Mouse (Mus musculus): ENCODE data around the gene Cdh4. TPM values are rescaled to one million over a fixed set of nuclear protein-coding genes. Genes with fewer than 3 reads are reported as not detected.

The Cdh4 gene
- polyA plus RNA-seq, 1 experiment from 2014 or later, result 8.7 TPM

- no peaks in the 10 kb centered on the region for H3K9me3 ChIP-seq
- H3K27ac ChIP-seq, result 0 out of 2 replicates have a peak overlapping the region, but pooled peaks have one; percentile 16
- no peaks in the 10 kb centered on the region for H3K36me3 ChIP-seq
- WGBS, result 86% methylated on average over 11 of the region's 11 CpGs
- no peak overlapping the region for H3K4me3 ChIP-seq
- no peak for DNase-seq (ENCODE audit: low spot score)
- H3K27me3 ChIP-seq (ENCODE audit: insufficient read depth, poor library complexity, severe bottlenecking), result peaks cover 23% of the 10 kb centered on the region; the same call in 1 of the 2 replicates
- peaks cover 48% of the 10 kb centered on the region for H3K4me1 ChIP-seq (replicated peaks)
Observed at GRCm38 (mm10) chr2:179586436-179586835, 144.2 kb downstream of the Cdh4 start.

- Histone ChIP-seq H3K36me3 (no peaks in the 10 kb centered on the region), H3K27ac (no peak overlapping the region), H3K9me3 (no peaks in the 10 kb centered on the region), H3K4me3 (no peak overlapping the region), H3K4me1 (replicated peaks) (peaks cover 51% of the 10 kb centered on the region), H3K27me3 (ENCODE audit: insufficient read depth, poor library complexity, severe bottlenecking) (peaks cover 23% of the 10 kb centered on the region; the same call in 1 of the 2 replicates)
- DNase-seq (ENCODE audit: low spot score), result no peak
- 85% methylated on average over 2 of the region's 2 CpGs for WGBS
Observed at GRCm38 (mm10) chr2:179587069-179587468, 144.8 kb downstream of the Cdh4 start.

- Histone ChIP-seq H3K36me3 (no peaks in the 10 kb centered on the region), H3K4me3 (no peak overlapping the region), H3K27me3 (ENCODE audit: insufficient read depth, poor library complexity, severe bottlenecking) (peaks cover 29% of the 10 kb centered on the region; the same call in 1 of the 2 replicates), H3K27ac (no peak overlapping the region), H3K9me3 (no peaks in the 10 kb centered on the region), H3K4me1 (replicated peaks) (peaks cover 22% of the 10 kb centered on the region)
- 51% methylated on average over 5 of the region's 5 CpGs for WGBS
- DNase-seq (ENCODE audit: low spot score), result no peak
Observed at GRCm38 (mm10) chr2:179591661-179592060, 149.4 kb downstream of the Cdh4 start.

- 79% methylated on average over 4 of the region's 4 CpGs for WGBS
- Histone ChIP-seq H3K9me3 (no peaks in the 10 kb centered on the region), H3K4me1 (replicated peaks) (peaks cover 42% of the 10 kb centered on the region), H3K27me3 (ENCODE audit: insufficient read depth, poor library complexity, severe bottlenecking) (peaks cover 33% of the 10 kb centered on the region; the same call in 1 of the 2 replicates), H3K36me3 (no peaks in the 10 kb centered on the region), H3K4me3 (no peak overlapping the region), H3K27ac (no peak overlapping the region)
- no peak for DNase-seq (ENCODE audit: low spot score)
Observed at GRCm38 (mm10) chr2:179595013-179595412, 152.8 kb downstream of the Cdh4 start.

GRCm38 (mm10) chr2:179598886-179599285 lies 156.7 kb downstream of the Cdh4 start:
- no peak overlapping the region for H3K4me3 ChIP-seq
- peaks cover 29% of the 10 kb centered on the region for H3K4me1 ChIP-seq (replicated peaks)
- DNase-seq (ENCODE audit: low spot score), result no peak
- peaks cover 15% of the 10 kb centered on the region; the same call in 1 of the 2 replicates for H3K27me3 ChIP-seq (ENCODE audit: insufficient read depth, poor library complexity, severe bottlenecking)
- no peaks in the 10 kb centered on the region for H3K36me3 ChIP-seq
- H3K9me3 ChIP-seq, result no peaks in the 10 kb centered on the region
- WGBS, result 83% methylated on average over 11 of the region's 11 CpGs
- no peak overlapping the region; the same call in 1 of the 2 replicates for H3K27ac ChIP-seq

GRCm38 (mm10) chr2:179599886-179600285 lies 157.7 kb downstream of the Cdh4 start:
- WGBS, result 94% methylated on average over 1 of the region's 1 CpGs
- H3K4me3 ChIP-seq, result no peak overlapping the region

GRCm38 (mm10) chr2:179600347-179600746 lies 158.1 kb downstream of the Cdh4 start:
- H3K27ac ChIP-seq, result no peak overlapping the region
- H3K9me3 ChIP-seq, result no peaks in the 10 kb centered on the region
- H3K4me1 ChIP-seq (replicated peaks), result peaks cover 26% of the 10 kb centered on the region
- no peak overlapping the region for H3K4me3 ChIP-seq
- no peak for DNase-seq (ENCODE audit: low spot score)
- H3K27me3 ChIP-seq (ENCODE audit: insufficient read depth, poor library complexity, severe bottlenecking), result 0 out of 2 replicates have a peak, but pooled peaks cover 5% of the 10 kb centered on the region
- H3K36me3 ChIP-seq, result no peaks in the 10 kb centered on the region
- WGBS, result 84% methylated on average over 2 of the region's 2 CpGs

More at GRCm38 (mm10) chr2:179599886-179600285, 157.7 kb downstream of the Cdh4 start:
- Histone ChIP-seq H3K36me3 (no peaks in the 10 kb centered on the region), H3K4me1 (replicated peaks) (peaks cover 28% of the 10 kb centered on the region), H3K27ac (no peak overlapping the region), H3K9me3 (no peaks in the 10 kb centered on the region), H3K27me3 (ENCODE audit: insufficient read depth, poor library complexity, severe bottlenecking) (0 out of 2 replicates have a peak, but pooled peaks cover 5% of the 10 kb centered on the region)
- no peak for DNase-seq (ENCODE audit: low spot score)

GRCm38 (mm10) chr2:179601167-179601566 lies 158.9 kb downstream of the Cdh4 start:
- Histone ChIP-seq H3K27ac (no peak overlapping the region), H3K4me3 (no peak overlapping the region), H3K27me3 (ENCODE audit: insufficient read depth, poor library complexity, severe bottlenecking) (0 out of 2 replicates have a peak, but pooled peaks cover 5% of the 10 kb centered on the region), H3K9me3 (no peaks in the 10 kb centered on the region), H3K4me1 (replicated peaks) (peaks cover 26% of the 10 kb centered on the region), H3K36me3 (no peaks in the 10 kb centered on the region)
- DNase-seq (ENCODE audit: low spot score), result no peak
- 83% methylated on average over 9 of the region's 9 CpGs for WGBS

GRCm38 (mm10) chr2:179604746-179605145 lies 162.5 kb downstream of the Cdh4 start:
- Histone ChIP-seq H3K36me3 (no peaks in the 10 kb centered on the region), H3K9me3 (no peaks in the 10 kb centered on the region), H3K27ac (no peak overlapping the region), H3K4me1 (replicated peaks) (peaks cover 15% of the 10 kb centered on the region), H3K4me3 (no peak overlapping the region), H3K27me3 (ENCODE audit: insufficient read depth, poor library complexity, severe bottlenecking) (no peaks in the 10 kb centered on the region)
- DNase-seq (ENCODE audit: low spot score), result no peak
- WGBS, result 85% methylated on average over 3 of the region's 3 CpGs

- no peaks in the 10 kb centered on the region for H3K9me3 ChIP-seq
- WGBS, result 83% methylated on average over 10 of the region's 10 CpGs
- no peaks in the 10 kb centered on the region for H3K27me3 ChIP-seq (ENCODE audit: insufficient read depth, poor library complexity, severe bottlenecking)
- peaks cover 15% of the 10 kb centered on the region for H3K4me1 ChIP-seq (replicated peaks)
- no peak for DNase-seq (ENCODE audit: low spot score)
- no peaks in the 10 kb centered on the region for H3K36me3 ChIP-seq
- no peak overlapping the region for H3K4me3 ChIP-seq
- no peak overlapping the region for H3K27ac ChIP-seq
Observed at GRCm38 (mm10) chr2:179605255-179605654, 163.0 kb downstream of the Cdh4 start.

- H3K36me3 ChIP-seq, result no peaks in the 10 kb centered on the region
- 91% methylated on average over 2 of the region's 2 CpGs for WGBS
- no peaks in the 10 kb centered on the region for H3K9me3 ChIP-seq
- peaks cover 15% of the 10 kb centered on the region for H3K4me1 ChIP-seq (replicated peaks)
- no peak overlapping the region for H3K27ac ChIP-seq
- H3K27me3 ChIP-seq (ENCODE audit: insufficient read depth, poor library complexity, severe bottlenecking), result no peaks in the 10 kb centered on the region
- no peak overlapping the region for H3K4me3 ChIP-seq
- DNase-seq (ENCODE audit: low spot score), result no peak
Observed at GRCm38 (mm10) chr2:179606341-179606740, 164.1 kb downstream of the Cdh4 start.

- 0 out of 2 replicates have a peak, but pooled peaks cover 4% of the 10 kb centered on the region for H3K4me1 ChIP-seq (replicated peaks)
- no peak overlapping the region for H3K4me3 ChIP-seq
- H3K36me3 ChIP-seq, result no peaks in the 10 kb centered on the region
- DNase-seq (ENCODE audit: low spot score), result peak; percentile 33
- WGBS, result 61% methylated on average over 5 of the region's 5 CpGs
- H3K9me3 ChIP-seq, result no peaks in the 10 kb centered on the region
- H3K27me3 ChIP-seq (ENCODE audit: insufficient read depth, poor library complexity, severe bottlenecking), result no peaks in the 10 kb centered on the region
- H3K27ac ChIP-seq, result no peak overlapping the region
Observed at GRCm38 (mm10) chr2:179615906-179616305, 173.7 kb downstream of the Cdh4 start.

GRCm38 (mm10) chr2:179623643-179624473 lies 181.6 kb downstream of the Cdh4 start:
- DNase-seq (ENCODE audit: low spot score), result no peak
- no peaks in the 10 kb centered on the region for H3K9me3 ChIP-seq
- no peaks in the 10 kb centered on the region for H3K27me3 ChIP-seq (ENCODE audit: insufficient read depth, poor library complexity, severe bottlenecking)
- no peak overlapping the region for H3K27ac ChIP-seq
- H3K4me1 ChIP-seq (replicated peaks), result peaks cover 19% of the 10 kb centered on the region
- WGBS, result 70% methylated on average over 17 of the region's 17 CpGs
- H3K4me3 ChIP-seq, result no peak overlapping the region
- no peaks in the 10 kb centered on the region for H3K36me3 ChIP-seq

Data from hindbrain, embryonic 10.5 days (tissue).